Mouse (Mus musculus) left cerebral cortex, postnatal 10 days (tissue): ENCODE data around the gene Cd163l1. TPM values are rescaled to one million over a fixed set of nuclear protein-coding genes. Genes with fewer than 3 reads are reported as not detected.
A peak's percentile ranks its signal among the peaks of the same experiment; 100 is the strongest.

ENCODE experiments used
- DNase-seq, 2 experiments: peaks; one replicate each; pipeline ENCODE4 v3.0.0; 2021 to 2022; ENCODE audit warnings: low spot score in 2 of 2, mixed read lengths in 1 of 2; ENCODE audit errors: extremely low spot score in 1 of 2
- intact Hi-C: fragments of 180-260 bp; cut with DNase I; formaldehyde crosslinking; loops from one replicate; pipeline ENCODE4 v1.15.1; 2025
- total RNA-seq, 2 experiments: library from RNA; stranded (reverse); gene quantifications; 2 replicates each; pipeline ENCODE4 v1.2.3; 2021

The Cd163l1 gene
- total RNA-seq: under 1 TPM; 0.26 to 0.36 TPM

DNA sequence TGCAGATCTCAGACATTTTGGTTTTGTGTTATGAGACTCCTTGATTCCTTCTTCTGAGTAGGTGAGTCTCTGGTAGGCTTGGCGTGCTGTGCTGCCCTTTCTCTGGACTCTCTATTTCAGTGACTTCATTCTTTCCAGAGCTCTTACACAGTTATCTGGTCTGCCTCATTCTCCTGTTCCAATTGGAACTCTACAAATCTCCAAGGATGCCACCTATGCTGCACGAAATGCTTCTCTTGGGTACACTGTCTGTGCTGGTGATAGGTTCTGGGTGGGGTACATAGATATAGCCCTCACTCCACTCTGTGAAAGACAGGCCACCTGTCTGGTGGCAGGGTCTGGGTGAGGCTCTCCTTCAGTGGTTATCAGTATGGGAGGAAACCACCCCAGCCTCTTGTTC, at the start of gene Cd163l1:
TSS of gene Cd163l1 (plus strand) at position 301 of the 400 bp plus-strand sequence.
- intact Hi-C loops: no loop called here

GRCm38 (mm10) chr7:140169386-140169785, 48.7 kb upstream of the Cd163l1 start:
- no peak for DNase-seq

More for the DNA sequence above, at the start of gene Cd163l1:
- no peak for DNase-seq

GRCm38 (mm10) chr7:140170863-140171262, 47.2 kb upstream of the Cd163l1 start:
- no peak for DNase-seq
- intact Hi-C loops: no loop called here

More at GRCm38 (mm10) chr7:140169386-140169785, 48.7 kb upstream of the Cd163l1 start:
- intact Hi-C loops: no loop called here

GRCm38 (mm10) chr7:140172936-140173335, 45.1 kb upstream of the Cd163l1 start, which contains the start of gene Olfr523:
Olfr523 (plus strand) TSS chr7:140173217.
- DNase-seq: no peak
- intact Hi-C loops: no loop called here

GRCm38 (mm10) chr7:140179176-140179575, 38.9 kb upstream of the Cd163l1 start:
- no peak for DNase-seq
- intact Hi-C loops: no loop called here

- DNase-seq: no peak
- intact Hi-C loops: loop anchor here (10.0 kb wide), 1 partner anchor 644 kb away; the partner anchor contains the start of gene Zfp941
Measured at GRCm38 (mm10) chr7:140180692-140181091, 37.4 kb upstream of the Cd163l1 start.

DNA sequence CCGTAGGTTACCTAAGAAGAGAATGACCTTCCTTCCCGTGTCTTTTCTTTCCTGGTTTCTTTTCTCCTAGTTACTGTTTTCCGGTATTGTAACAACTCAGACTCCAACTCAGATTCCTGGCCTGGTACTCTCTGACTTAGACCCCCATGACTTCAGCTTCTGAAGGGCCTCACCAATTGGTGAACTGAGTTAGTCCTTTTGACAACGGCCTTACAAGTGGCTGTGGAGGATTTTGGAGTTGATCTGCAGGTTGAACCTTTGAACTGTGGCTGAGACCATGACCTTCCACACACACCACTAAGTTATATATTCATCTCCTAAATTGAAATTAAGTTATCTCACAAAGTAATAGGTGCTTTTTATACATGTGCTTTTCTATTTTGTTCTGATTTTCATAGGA, 33.9 kb upstream of the Cd163l1 start:
- no peak for DNase-seq
- intact Hi-C loops: loop anchor here (10.0 kb wide), 1 partner anchor 641 kb away; the partner anchor contains the start of gene Zfp941

- DNase-seq: peak in 1 of 2 experiments; percentile 42
- intact Hi-C loops: loop anchor here (10.0 kb wide), 1 partner anchor 638 kb away; the partner anchor contains the start of gene Zfp941
Measured at GRCm38 (mm10) chr7:140186646-140187620, 31.1 kb upstream of the Cd163l1 start.

GRCm38 (mm10) chr7:140187721-140188390, 30.2 kb upstream of the Cd163l1 start:
- intact Hi-C loops: loop anchor here (10.0 kb wide), 1 partner anchor 637 kb away; the partner anchor contains the start of gene Zfp941
- no peak for DNase-seq

DNA sequence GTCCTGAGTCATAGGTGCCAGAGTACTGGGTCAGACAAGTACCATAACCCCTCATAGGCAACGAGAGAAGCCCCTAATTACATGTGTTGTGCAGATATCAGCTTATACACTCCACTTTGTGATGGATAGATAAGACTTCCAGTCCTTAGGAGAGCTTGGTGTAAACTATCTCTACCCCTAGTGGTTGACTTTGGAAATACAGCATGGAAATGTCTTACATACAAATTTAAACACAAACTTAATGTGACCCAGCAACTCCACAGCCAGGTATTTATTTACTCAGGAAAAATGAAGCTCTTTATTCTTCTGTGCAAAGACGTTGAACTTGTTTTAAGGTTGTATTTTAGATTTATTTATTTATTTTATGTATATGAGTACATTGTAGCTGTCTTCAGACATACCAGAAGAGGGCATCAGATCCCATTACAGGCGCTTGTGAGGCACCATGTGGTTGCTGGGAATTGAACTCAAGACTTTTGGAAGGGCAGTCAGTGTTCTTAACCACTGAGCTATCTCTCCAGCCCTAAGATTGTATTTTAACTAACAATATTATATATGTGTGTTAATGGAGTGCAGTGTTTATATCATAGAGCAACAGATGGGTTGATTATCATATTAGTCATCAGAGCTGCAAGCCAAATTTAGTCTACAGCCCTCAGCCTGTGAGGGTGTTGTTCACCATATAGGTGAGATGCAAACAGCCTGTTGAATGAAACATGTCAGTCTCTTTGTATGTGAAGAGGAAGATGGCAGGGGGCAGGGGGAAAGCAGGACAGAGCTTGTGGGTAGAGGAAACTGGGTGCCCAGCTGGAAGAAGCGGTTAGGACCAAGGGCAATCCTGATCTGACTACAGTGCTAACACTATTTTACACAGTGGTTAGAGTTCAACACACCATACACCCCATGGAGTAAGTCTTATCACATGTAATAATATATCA, 29.4 kb upstream of the Cd163l1 start:
- intact Hi-C loops: loop anchor here (10.0 kb wide), 1 partner anchor 636 kb away; the partner anchor contains the start of gene Zfp941
- DNase-seq: no peak

DNA sequence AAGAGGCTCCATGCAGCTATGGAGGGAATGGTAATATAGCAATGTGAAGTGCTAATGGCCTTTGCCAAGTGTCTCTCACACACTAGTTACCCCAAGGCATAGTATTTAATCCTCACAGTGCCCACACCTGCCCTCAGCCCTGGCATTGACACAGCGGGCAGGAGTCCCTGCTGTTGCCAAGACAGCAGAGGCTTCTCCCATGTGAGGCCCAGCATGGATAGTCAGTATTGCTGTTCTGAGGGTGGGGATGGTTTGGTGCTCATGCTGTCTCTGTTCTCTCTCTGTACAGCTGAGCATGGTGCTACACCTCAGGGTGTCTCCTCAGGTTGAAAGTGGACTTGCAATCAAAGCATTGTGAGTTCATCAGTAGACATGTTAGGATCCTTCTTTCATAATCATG, 27.6 kb upstream of the Cd163l1 start:
- intact Hi-C loops: no loop called here
- no peak for DNase-seq

- intact Hi-C loops: no loop called here
- no peak for DNase-seq
Measured at GRCm38 (mm10) chr7:140192445-140192844, 25.6 kb upstream of the Cd163l1 start.

DNA sequence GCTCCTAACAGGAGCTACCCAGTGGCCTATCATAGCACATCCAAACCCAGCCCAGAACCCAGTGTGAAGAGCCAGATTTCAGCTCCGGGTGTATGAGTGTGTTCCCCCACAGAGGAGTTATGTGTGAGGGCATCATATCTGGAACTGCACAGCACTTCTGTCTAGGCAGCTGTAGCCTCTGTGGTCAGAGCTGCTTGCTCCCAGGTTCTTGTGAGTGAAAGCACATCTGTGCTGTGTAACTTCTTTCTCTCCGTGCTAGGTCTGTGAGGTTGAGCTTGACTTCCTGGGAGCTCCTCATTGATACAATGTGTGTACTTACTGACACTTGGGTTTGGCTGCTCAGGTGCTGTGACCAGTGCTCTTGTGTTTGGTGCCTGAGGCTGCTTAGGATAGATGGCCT, 25.2 kb upstream of the Cd163l1 start:
- no peak for DNase-seq
- intact Hi-C loops: no loop called here

DNA sequence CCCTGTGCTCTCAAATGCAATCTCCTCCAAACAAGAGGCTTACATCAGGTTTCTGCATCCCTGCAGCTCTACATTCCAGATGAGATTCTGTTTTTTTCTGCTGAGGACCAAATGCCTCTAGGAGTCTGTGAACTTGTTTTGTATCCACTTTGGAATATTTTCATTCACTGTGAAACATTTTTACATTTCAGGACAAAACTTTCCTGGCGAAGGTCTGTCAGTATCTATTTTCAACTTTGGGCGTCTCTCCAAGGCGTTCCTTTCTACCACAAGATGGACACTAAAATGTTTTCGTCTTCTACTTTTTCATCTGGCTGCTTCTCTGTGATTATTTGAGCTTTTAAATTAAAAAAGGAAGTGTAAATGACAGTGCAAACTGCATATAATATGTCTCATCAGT, 24.0 kb upstream of the Cd163l1 start:
- DNase-seq: peak in 1 of 2 experiments; percentile 15
- intact Hi-C loops: no loop called here

- DNase-seq: no peak
- intact Hi-C loops: no loop called here
Measured at GRCm38 (mm10) chr7:140196002-140196401, 22.1 kb upstream of the Cd163l1 start.

DNA sequence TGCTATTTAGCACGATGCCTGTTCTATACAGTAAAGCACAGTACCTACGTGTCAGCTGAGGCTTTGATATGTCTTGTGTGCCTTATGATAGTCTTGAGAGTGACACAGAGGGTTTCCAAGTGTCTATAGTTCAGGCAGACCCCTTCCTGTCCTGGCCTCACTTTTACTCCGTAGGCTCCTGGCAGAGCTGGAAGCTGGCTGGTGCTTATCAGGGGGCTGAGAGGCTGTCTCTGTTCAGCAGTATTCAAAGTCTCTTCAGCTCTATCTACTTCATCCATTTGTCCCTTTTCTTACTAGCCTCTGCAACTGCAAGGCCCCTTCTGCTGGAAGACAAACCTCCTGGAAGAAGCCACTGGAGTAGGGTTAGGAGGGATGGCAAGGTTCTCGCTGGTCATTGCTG, 17.0 kb upstream of the Cd163l1 start:
- intact Hi-C loops: no loop called here
- DNase-seq: no peak

GRCm38 (mm10) chr7:140205864-140206263, 12.2 kb upstream of the Cd163l1 start, which contains the start of gene Olfr524:
Olfr524 (minus strand) TSS chr7:140205964.
- intact Hi-C loops: no loop called here
- DNase-seq: no peak

GRCm38 (mm10) chr7:140206904-140207303, 11.2 kb upstream of the Cd163l1 start:
- intact Hi-C loops: no loop called here

More at GRCm38 (mm10) chr7:140206904-140207303, 11.2 kb upstream of the Cd163l1 start:
- no peak for DNase-seq
